Mouse (Mus musculus) right cerebral cortex, postnatal 36 days (tissue): ENCODE results near the gene Rmdn3.

Source experiments
- DNase-seq, 2 experiments: peaks; one replicate each; pipeline ENCODE4 v3.0.0; 2022; ENCODE audit warnings: low spot score in 2 of 2, mixed read lengths in 1 of 2

Gene Rmdn3

DNA sequence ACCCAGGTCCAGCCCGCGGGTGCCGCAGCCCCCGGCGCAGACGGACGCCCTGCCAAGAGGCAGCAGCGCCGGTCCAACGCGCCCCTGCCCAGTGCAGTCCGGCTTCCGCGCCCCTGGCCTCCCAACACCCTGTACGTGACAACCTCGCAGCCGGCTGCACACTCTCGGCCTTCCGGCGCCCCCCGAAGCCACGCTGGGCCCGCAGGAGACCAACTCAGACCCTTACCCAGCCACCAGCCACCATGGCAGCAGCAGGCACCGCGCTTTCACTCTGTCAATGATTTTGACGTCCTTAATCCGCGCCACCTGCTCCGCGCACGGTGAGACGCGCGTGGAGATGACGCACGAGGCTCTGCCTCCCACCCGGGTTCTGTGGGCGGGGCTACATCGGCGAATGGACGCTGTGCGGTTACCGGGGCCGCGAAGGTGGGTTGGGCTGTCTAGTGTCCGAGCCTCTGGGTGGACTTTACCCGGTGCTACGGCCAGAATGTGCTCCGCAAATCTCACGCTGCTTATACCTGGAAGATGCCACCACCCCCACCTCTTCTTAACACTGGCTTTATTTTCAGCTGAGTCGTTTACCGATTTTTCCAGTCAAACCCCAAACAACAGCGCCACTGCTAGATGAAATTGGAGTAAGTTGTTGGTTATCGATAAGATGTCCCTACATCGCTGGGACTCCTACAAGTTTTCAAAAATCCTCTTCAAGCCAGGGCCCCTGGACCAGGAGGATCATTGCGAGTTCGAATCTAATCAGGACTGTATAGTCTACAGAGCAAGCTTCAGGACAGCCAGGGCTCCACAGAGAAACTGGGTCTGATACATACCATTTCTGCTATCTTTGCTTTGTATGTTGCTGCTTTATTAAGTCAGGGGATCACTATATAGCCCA, at the start of gene Rmdn3:
Gene Rmdn3, minus strand, starts transcription at position 354 of the 892 bp plus-strand sequence.
- DNase-seq, result peak; percentile 95

DNA sequence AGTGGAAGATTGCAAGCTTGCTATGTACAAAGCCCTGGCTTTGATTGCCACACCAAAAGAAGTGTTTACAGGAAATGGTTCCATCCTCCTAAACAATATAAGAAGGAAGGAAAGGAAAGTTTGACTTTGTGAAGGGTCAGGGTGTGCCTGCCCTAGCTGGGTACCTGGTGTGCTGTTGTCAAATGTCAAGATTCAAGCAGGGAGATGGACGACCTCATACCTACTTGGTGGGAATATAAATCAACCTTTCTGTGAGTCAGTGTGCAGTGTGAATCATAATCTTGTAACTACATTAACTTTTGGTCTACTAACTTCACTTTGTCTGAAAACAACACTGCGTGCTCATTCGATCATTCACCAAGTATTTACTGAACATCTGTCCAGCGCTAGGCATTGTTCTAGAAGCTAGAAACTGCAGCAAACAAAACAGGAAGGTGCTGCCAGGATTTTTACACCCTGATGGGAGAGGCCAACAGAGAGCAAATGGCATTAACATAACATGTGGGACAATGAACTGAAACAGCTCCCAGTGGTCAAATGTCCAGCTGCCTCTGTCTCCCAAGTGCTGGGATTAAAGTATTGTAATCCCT, 47.1 kb upstream of the Rmdn3 start:
- DNase-seq, result no peak

DNA sequence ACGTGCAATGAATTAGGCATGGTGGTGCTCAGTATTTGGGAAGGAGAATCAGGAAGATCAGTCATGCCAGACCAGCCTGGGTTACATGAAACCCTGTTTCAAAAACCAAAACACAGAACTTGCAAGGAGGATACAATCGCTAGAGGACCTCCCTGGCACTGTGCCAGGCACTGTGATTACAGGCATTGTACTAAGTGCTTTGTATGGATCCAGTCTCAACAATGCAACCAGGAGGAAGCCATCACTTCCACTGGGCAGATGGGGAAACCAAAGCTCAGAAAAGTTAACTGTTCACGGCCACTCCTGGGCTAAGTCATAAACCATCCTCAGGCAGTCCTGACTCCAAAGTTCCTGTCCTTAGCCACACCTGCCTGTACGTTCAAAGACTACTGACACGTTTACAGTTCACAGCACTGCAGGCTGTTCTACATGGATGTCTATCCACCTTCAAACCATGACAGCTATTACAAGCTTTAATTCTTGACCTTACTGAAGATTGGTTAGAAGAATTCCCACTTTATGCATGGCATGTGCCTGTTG, 46.1 kb upstream of the Rmdn3 start:
- no peak for DNase-seq

DNA sequence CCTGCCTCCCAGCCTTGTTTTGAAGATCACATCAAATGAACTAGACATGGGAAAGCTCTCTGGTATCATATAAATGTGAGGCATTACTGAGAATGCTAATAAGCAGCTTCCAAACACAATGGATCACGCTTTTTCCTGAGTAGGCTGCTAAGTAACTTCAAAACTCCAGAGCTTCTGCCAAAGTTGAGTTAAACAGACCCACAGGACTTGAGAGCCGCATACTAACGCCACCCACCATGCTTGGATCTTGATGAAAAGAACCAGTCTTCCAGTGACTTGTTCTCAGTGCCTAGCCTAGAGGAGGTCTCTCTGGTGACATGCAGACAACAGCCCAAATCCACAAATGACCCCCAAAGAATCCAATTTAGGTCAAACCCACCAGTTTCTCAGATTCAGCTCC, 42.1 kb upstream of the Rmdn3 start:
- no peak for DNase-seq

DNA sequence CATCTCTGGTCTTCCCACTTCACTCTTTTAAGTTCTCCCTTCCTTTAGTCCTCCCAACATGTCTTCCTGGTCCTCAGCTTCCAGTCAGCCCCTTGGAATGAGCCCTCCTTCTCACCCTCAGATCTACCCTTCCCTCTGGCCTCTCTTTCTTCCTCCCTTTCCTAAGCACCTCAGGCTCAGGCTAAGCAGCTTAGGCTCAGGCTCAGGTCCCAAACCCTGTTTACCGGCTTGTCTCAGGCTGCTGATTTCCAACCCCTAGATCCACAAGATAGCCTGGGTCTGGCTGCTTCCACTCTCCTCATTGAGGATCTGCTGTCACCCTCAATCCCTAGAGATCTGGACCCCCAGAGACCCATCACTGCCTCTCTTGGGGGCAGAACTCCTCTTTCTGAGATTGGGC, 41.2 kb upstream of the Rmdn3 start:
- DNase-seq, result no peak

DNA sequence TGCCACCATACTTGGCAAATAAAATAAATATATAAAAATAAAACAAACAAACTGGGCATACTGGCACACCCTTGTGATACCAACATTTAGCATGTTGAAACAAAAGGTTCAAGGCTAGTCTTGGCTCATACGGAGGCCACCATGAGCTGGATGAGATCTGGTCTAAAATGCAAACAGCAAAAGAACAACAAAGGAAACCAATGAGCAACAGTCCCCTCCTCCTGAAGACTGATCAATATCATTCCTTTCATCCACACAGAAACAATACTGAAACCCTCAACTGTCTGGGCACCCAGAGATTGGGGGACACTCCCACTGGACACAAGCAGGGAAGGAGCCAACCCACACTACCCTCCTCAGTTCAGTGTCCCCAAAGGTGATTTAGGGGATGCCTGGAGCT, 40.7 kb upstream of the Rmdn3 start:
- DNase-seq, result no peak

DNA sequence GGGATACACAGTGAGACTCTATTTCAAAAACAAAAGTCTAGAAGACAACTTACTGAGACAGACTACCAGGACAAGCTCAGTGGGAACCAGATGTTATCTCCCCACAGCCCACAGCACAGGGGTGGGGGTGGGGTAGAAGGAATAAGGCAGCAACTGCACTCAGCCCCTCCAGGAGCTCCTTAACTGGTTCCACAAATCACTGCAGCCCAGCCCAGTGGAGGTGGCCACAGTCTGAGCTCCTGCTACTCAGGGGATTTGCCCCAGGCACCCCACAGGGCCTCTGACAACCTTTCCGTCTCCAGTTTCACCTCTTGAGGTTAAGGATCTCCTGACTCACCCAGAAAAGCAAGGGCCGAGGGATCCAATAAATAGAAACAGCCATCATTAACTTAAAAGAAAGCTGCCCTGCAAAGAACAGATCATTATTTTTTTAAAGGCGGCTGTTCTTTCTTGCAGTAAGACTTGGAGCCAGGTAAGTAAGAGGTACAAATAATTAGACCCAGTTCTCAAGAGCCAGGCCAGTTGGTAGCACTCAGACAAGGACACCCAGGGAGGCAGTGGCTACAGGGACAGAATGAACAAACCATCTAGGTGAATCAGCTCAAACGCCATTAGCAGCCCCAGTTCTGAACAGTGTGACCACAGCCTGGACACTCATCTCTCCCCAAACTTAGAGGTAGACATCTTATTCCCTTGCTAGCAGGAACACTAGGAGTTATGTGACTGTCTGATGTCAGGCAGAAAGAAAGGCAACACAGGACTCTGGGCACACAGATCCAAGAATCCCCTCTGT, 39.7 kb upstream of the Rmdn3 start:
- DNase-seq, result no peak

DNA sequence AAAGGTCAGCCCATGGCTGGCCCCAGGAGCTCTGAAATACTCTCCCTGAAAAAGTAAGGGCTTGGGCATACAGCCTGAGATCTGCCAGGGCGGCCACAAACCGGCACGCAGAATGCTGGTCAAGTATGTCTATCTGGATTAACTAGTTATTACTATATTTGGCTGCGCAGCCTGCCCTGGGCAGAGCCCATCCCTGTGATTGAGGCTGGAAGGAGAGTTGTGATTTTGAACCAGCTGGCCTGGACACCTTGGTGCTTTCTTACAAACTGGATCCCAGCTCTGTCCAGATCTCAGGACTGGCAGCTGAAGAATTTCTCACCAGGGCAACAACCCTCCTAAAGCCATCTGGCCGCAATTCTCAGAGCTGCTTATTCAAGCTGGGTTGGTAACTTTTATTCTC, 37.3 kb upstream of the Rmdn3 start:
- no peak for DNase-seq

DNA sequence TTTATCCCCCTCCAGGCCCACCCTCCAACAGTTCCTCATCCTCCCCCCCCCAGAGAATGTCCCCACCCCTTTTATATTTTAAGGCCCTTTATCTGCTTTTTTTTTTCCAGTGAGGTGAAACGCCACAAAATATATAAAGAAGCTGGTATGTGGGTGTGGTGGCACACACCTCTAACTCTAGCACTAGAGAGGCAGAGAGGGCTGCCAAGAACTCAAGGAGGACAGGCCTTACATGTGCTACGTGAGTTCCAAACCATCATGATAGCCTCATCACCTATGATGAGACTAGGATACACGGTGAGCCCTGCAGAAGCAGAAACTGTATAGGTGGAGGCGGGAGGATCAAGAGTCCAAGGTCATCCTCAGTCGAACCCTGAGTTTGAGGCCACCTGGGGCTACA, 34.1 kb upstream of the Rmdn3 start:
- no peak for DNase-seq

DNA sequence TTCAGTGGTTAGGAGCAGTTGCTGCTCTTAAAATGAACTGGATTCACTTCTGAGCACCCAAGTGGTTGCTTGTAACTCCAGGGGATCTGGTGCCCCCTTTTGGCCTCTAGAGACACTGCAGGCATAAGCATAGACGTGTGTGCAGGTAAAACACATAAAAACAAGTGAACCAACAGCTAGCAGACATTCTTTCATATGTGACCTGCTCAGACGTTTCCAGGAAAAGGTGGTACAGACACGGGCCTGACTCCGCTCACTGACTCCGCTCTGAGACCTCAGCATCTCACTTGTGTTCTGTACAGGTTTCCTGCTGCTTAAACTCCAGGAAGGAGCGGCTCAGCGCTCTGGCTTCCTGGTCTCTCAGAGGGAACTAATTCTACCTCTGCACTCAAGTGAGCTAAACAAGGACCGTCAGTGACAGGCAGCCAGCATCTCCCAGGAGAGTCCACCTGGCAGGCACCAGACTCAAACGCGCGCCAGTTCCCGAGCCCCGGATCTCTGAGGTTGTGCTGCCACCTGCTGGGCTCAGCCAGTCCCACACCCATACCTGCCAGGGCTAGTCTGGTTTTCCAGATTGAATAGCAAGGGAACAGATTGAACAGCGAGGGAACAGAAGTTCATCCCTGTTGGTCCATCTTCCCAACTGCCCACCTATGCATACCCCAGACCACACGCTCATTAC, 32.3 kb upstream of the Rmdn3 start:
- peak; percentile 38 to 65 for DNase-seq

DNA sequence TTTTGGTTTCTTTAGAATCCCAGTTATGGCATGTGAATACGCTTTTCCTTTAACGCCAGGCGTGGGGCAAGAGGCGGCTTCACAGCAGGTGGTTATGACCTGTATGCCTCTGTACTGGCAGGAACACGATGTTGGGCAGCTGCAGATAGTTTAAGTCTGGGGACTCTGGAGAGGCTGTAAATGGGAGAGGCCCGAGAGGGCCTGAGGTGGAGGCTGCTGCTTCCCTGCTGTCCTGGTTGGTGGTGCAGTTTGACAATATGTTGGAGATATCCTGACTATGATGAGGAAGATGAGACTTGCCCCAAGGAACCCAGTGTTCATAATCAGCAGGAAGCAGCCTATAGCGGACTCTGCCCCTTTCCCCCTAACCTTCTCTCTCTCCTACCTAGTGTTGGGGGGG, 26.1 kb upstream of the Rmdn3 start:
- DNase-seq, result no peak

DNA sequence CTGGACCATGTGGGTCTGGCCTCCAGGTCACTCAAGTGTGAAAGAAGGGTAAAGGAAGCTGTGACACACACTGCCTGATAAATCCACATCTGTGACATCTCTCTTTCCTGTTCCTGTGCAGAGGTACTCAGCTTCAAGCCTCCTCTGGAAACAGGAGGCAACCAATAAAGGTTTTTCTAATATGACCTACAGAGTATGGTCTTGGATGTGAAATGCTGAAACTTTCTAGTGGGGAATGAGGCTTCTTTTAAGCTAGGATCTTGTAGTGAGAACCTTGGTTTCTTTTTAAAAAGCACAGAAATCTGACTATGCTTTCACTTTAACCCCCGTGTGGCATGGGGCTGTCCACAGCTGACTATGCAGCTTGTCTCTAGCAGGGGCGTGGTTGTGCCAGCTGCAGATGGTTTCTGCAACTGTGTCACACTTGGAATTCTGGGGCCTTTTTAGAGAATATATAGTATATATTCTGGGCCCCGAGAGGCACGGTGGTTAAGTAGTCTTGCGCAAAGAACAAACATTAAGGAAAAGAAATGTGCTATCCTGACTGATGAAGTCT, 20.6 kb upstream of the Rmdn3 start:
- no peak for DNase-seq

DNA sequence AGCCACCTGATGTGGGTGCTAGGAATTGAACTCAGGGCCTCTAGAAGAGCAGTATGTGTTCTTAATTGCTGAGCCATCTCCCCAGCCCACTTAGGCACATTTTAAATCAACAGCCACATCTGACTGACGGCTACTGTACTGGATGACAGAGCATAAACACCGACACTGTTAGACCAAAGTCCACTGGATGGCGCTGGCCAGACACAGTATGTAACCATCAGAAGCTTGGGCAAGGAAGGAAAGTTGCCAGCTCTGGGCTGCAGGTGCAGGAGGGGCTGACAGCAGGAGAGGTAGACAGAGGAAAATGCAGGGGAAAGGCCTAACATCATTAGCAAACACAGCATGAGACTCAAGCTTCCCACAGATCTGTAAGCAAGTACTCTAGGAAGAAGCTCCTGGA, 19.9 kb upstream of the Rmdn3 start:
- no peak for DNase-seq

DNA sequence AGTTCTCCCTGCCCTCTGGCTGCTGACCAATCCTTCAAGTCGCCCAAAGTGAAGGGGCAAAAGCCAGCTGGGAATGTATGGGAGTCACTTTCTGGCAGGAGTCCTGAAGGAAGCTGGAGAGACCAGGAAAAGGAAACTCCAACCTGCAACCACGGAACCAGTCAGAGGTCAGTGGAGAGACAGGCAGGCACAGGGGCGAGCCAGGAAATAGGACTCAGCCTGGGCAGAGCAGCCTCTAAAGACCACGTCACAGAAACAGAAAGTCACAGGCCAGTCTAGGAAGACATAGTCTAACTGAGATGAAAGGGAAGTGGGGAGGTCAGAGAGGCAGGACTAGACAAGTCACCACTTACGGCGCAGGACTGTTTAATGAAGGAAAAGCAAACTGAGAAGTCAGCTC, 18.8 kb upstream of the Rmdn3 start:
- no peak for DNase-seq

DNA sequence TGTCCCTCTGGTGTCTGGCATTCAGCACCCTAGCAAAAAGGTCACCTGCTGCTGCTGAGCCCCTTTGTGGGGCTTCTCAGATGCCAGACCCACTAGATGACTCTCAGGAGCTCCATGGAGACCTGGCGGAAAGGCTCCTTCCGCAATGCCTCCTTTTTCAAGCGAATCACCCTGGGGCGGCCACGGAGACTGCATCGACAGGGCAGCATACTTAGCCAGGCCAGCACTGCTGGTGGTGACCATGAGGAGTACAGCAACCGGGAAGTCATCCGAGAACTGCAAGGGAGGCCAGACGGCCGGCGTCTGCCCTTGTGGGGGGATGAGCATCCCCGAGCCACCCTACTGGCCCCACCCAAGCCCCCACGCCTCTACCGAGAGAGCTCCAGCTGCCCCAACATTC, 18.0 kb upstream of the Rmdn3 start:
- DNase-seq, result no peak

DNA sequence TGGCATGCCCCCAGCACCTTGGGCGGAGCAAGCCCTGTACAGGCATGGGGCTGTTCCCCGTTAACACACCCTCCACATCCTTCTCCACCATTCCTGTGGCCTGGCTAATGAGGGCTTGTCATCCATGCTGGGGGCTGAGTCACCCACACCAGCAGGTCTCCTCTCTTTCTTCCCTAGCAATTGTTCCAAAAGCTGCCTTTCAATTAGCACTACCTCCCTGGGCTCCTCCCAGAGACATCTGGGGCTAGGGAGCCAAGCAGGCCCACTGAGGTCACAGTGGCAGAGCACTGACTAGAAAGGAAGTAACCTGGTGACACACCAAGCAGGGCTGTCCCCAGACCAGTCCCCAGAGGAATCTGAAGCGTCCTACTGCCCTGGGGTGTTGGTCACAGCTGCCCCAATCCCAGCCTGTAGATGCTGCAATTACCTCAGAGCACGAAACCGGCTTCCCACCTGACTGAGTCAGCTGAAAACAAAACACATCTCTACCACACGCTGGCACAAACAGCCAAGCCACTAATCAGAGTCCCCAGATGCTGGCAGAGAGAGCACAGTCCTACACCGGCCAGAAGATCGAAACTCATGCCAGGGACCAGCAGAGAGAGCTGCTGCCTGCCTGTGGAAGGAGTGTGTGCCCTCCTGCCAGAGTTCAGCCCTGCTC, 17.3 kb upstream of the Rmdn3 start, which contains the start of gene Gm14137:
Gene Gm14137, plus strand, starts transcription at position 519 of the 661 bp plus-strand sequence.
- no peak for DNase-seq

DNA sequence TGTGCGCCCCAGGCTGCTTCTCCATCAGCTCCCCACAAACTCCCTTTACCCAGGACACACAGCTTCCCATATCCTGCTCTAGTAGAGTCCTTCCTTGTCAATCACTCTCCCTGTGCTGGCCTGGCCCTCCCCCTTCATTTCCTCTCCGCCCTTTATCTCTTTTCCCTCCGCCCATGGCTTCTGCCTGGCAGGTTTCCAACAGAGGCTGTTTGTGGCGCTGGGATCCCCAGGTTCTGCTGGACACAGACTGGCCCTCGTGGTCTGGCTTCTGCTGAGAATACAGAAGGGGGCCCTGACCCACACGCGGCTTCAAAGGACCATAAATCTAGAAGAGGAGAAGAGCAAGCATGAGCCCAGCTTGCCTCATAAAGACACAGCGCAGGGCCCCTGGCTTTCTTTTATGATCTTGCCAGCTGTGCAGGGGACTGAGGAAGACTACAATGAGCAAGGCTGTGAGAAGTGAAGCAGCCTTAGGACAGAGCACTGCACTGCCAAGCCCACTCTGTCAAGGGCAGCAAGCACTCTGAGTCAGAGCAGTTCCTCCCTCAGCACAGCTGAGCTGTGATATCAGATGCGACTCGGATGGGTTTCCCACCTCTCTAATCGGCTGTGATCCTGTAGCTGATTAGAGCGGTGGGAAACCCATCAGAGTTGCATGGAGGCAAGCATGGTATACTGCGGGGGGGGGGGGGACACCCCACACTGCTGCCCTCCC, 16.2 kb upstream of the Rmdn3 start:
- DNase-seq, result no peak

DNA sequence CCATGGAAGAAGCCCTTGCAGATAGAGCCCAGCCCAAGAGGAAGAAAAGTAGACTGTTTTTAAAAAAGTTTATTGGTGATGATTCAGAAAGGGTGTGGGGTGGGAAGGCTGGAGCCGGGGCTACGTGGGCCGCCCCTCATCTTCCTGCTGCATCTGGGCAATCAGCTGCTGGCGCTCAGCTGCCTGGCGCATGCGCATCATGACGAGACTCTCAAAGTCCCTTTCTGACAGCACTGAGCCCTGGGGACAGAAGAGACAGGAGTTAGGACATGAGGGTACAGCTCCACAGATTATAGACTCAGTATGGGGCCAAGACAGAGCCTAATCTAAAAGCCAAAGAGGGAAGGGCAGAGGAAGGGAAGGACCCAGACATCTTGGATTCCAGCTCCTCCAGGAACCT, 15.6 kb upstream of the Rmdn3 start:
- no peak for DNase-seq

DNA sequence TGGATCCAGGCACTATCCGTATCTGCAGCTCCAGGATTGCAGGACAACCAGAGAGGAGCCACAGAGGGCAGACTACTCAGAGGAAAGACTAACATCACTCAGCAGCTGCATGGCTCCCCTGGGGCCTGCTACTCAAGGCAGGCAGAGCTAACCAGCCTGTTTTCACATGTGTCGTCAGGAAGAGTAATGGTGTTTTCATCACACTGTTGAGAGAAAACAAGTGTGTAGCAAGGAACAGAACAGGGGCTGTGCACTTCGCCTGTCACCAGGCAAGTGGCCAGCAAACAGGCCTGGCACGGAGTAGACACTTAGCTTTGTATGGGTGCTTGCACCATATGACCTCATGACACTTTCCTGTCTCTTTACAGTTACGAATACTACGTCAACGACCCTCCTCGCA, 14.7 kb upstream of the Rmdn3 start:
- DNase-seq, result no peak

DNA sequence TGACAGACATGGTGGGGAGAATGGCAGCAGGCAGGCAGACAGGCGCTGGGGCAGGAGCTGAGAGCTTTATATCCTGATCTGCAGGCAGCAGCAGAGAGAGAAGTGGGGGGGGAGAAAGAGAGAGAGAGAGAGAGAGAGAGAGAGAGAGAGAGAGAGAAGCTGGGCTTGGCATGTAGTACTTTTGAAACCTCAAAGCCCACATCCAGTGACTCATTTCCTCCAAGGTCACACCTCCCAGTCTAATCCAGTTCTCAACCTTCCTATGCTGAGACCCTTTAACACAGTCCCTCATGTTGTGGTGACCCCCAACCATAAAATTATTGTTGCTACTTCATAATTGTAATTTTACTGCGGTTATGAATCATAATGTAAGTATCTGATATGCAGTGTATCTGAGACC, 13.4 kb upstream of the Rmdn3 start:
- DNase-seq, result no peak
